Mouse (Mus musculus): ENCODE results near the gene Prune1. TPM values are rescaled to one million over a fixed set of nuclear protein-coding genes. Genes with fewer than 3 reads are reported as not detected.

The Prune1 gene
- 3.3 and 7.5 TPM in 2 replicates for total RNA-seq (2015; ENCODE audit: low replicate concordance)
- total RNA-seq (2017; ENCODE audit: low replicate concordance): 2.6 and 4.4 TPM in 2 replicates

GRCm38 (mm10) chr3:95281216-95282126 lies at the start of gene Prune1, which contains the start of gene Mindy1:
Gene Prune1 (minus strand): TSS chr3:95282076.
Gene Mindy1 (plus strand): TSS chr3:95281345.
- peak; percentile 82 for ATAC-seq (replicated peaks; ENCODE audit: low FRiP score, poor library complexity, severe bottlenecking)

GRCm38 (mm10) chr3:95331528-95331927 lies 49.7 kb upstream of the Prune1 start:
- no peak for ATAC-seq (replicated peaks; ENCODE audit: low FRiP score, poor library complexity, severe bottlenecking)

- no peak for ATAC-seq (replicated peaks; ENCODE audit: low FRiP score, poor library complexity, severe bottlenecking)
Observed at GRCm38 (mm10) chr3:95328803-95329404, 47.0 kb upstream of the Prune1 start.

DNA sequence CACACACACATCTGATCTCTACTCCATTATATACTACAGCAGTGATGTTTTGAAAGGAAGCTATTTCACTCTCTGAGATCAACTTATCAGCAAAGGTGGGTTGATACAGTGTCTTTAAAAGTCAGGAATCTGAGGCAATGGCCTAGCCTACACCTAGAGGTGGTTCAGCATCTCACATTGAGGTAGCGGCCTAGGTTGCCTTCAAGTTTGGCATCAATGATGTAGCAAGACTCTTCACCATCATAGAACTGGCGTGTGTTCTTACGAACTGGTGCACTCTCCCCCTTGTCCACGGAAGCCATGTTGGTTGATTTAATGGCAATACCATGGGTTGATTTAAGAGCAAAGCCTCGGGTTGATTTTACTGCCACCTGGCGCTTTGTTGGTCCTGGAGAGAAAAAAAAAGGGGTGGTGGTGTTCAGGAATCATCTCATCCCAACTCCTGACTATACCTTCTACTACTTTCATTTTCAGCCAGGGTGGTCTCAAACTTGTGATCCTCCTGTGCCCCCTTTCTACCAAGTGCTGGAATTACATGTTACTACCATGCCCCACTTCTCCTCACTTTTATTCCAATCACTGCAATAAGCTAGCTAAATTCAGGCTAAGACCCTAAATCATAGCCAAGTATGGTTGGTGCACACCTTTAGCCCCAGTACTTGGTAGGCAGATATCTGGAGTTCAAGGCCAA lies 42.7 kb upstream of the Prune1 start:
- ATAC-seq (replicated peaks; ENCODE audit: low FRiP score, poor library complexity, severe bottlenecking): no peak

GRCm38 (mm10) chr3:95323429-95323828 lies 41.6 kb upstream of the Prune1 start:
- ATAC-seq (replicated peaks; ENCODE audit: low FRiP score, poor library complexity, severe bottlenecking): no peak

DNA sequence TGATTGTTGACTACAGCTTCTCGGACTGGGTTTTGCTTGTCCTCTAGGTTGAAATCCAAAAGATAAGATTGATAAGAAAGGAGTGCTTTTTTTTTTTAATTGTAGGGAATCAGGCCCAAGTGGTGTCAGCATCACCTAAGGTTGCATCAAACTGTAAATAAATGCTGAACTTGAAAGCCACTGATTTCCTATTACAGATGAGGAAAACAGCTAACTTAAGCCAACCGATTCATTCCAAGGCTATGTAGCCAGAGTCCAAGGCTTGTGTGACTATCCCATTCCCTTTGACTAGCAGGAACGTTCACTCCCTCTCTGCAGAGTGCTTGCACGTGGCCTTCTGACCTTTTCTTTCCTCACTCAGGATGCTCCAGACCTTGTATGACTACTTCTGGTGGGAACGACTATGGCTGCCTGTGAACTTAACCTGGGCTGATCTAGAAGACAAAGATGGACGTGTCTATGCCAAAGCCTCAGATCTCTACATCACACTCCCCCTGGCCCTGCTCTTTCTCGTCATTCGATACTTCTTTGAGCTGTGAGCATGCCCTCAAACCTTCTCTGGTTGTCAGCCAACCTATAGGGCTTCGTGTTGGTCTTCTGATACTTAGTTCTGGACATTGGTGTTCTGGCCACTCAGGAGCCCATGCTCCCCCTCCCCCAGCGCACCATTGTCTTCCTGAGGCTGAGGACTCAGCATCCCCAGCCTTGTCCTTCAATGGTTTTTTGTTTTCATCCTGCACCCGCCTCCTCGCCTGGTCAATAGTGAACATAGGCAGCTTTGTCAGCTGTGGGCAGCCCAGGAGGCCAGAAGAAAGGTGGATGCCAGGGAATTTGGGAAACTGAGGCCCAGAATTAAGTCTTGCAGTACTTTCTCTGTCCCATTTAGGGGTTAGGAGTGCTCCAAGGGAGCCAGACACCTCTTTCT lies 38.1 kb upstream of the Prune1 start:
- ATAC-seq (replicated peaks; ENCODE audit: low FRiP score, poor library complexity, severe bottlenecking): no peak

DNA sequence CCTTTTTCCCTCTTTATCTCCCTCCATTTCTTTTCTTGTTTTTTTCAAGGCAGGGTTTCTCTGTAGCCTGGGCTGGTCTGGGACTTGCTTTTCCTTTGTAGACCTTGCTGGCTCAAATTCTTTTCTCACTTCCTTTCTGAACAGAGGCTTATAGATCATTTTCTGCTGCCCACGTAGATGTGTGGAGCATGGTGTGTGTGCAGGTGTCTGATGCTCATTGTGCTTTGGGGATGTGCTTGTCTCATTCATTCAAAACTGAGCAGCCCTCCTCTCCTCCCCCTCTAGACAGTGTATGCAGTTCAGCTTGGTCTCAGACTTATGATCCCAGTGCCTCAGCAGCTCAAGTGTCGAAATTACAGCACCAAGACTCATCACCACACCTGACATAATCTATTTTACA lies 37.2 kb upstream of the Prune1 start:
- no peak for ATAC-seq (replicated peaks; ENCODE audit: low FRiP score, poor library complexity, severe bottlenecking)

DNA sequence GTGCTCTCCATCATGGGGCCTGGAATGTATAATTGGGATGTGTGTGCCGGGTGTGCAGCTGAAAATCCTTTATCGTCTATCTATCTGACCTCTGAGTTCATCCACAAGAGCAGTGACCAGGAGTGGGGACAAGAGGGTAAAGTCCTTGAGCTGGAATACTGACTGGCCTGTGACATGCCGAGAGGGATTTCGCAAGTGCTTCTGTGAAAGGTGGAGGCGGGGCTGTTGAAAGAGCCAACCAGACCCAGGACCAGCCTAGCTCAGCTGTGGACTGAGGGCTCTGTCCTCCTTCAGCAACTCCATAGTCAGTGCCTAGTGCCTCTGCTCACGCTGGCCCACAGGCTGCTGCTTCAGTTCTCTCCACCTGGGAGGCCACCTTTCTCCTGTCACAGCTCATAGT lies 36.7 kb upstream of the Prune1 start:
- ATAC-seq (replicated peaks; ENCODE audit: low FRiP score, poor library complexity, severe bottlenecking): no peak

GRCm38 (mm10) chr3:95317414-95318080 lies 35.7 kb upstream of the Prune1 start:
- ATAC-seq (replicated peaks; ENCODE audit: low FRiP score, poor library complexity, severe bottlenecking): peak; percentile 58

GRCm38 (mm10) chr3:95315844-95316550 lies 34.1 kb upstream of the Prune1 start:
- ATAC-seq (replicated peaks; ENCODE audit: low FRiP score, poor library complexity, severe bottlenecking): no peak

- ATAC-seq (replicated peaks; ENCODE audit: low FRiP score, poor library complexity, severe bottlenecking): peak; percentile 77
Observed at GRCm38 (mm10) chr3:95315094-95315843, 33.4 kb upstream of the Prune1 start.

GRCm38 (mm10) chr3:95314486-95315093 lies 32.7 kb upstream of the Prune1 start, which contains the start of gene Cers2:
Gene Cers2 (plus strand): TSS chr3:95314791.
- no peak for ATAC-seq (replicated peaks; ENCODE audit: low FRiP score, poor library complexity, severe bottlenecking)

- ATAC-seq (replicated peaks; ENCODE audit: low FRiP score, poor library complexity, severe bottlenecking): no peak
Observed at GRCm38 (mm10) chr3:95314075-95314474, 32.2 kb upstream of the Prune1 start.

DNA sequence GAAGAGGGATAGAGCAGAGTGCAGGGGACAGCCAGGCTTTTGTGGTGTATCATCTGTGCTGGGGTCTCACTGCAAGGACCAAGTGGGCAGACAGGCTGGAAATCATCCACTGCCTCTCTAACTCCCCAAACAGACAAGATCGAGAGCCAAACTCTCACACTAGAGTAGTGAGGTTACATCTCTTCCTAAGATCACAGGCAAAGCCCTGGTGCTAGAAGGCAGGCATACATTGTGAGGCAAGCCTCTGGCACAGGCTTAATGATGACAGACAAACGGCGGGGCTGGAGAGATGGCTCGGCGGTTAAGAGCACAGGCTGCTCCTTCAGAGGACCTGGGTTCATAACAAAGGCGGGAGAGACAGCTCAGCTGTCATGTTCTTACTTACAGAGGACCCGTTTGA lies 31.6 kb upstream of the Prune1 start:
- no peak for ATAC-seq (replicated peaks; ENCODE audit: low FRiP score, poor library complexity, severe bottlenecking)

- ATAC-seq (replicated peaks; ENCODE audit: low FRiP score, poor library complexity, severe bottlenecking): peak; percentile 27
Observed at GRCm38 (mm10) chr3:95312623-95313022, 30.7 kb upstream of the Prune1 start.

- peak; percentile 59 for ATAC-seq (replicated peaks; ENCODE audit: low FRiP score, poor library complexity, severe bottlenecking)
Observed at GRCm38 (mm10) chr3:95310968-95311882, 29.3 kb upstream of the Prune1 start.

Measured in erythroblast, adult 5-6 weeks (primary cell).